Mouse (Mus musculus): ENCODE measurements at regions not wholly inside any gene's neighbourhood (a gene's known extent, or its start where the extent isn't known, plus 50 kb on each side); places are given as distances from the start of the nearest gene placed in this dataset.

DNA sequence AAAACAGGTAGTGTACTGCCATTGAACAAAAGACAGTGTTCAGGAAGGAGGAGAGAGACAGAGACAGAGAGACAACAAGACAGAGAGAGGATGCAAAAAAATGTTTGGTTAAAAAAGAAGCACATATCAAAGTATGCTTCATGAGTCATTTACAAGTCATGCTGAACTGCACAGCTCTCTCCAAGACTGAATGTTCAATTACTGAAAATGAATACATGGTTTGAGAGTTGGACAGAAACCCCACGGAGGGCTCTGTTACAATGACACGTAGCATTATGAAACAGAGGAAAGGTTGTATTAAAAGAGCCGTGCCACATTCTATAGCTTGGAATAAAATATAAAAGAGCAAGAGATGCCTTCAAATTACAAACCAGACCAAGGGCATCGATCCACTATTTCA lies 164.3 kb upstream of the Gm9747 start:
- TF ChIP-seq USF1 (IDR thresholded peaks at IDR 0.05; ENCODE audit: low read depth) (no peak), CTCF (IDR thresholded peaks at IDR 0.05; ENCODE audit: control insufficient read depth, insufficient read depth, insufficient read length) (no peak), MYOD1 (IDR thresholded peaks at IDR 0.05; ENCODE audit: control insufficient read depth, insufficient read length, low read depth) (no peak), CEBPB (IDR thresholded peaks at IDR 0.05; ENCODE audit: low read depth) (no peak), FOSL1 (IDR thresholded peaks at IDR 0.05; ENCODE audit: insufficient read depth, low read length, poor library complexity, severe bottlenecking) (no peak), MYOG (IDR thresholded peaks at IDR 0.05; ENCODE audit: control insufficient read depth, extremely low read depth, insufficient read length) (no peak)
